Comparison of ENCODE assay signal across 30 mouse cellular contexts in genomic region chr11:69519976-69520375, GRCm38 (mm10). TPM values are rescaled to one million over a fixed set of nuclear protein-coding genes. Genes with fewer than 3 reads are reported as not detected.
DNase-seq lines count a peak whose midpoint lies in the region; ATAC-seq and TF ChIP-seq lines count a peak whose summit lies in the region.
"Had no signal": no experiment of that assay in that cellular context is flagged by ENCODE, and none has a peak within 500 bp of the region (broad histone marks: within the 10 kb centered on the region; RNA-seq: fewer than 3 reads in every experiment).

No protein-coding gene starts in this region.

- no peaks in the 10 kb centered on the region for H3K9me3 ChIP-seq in embryonic facial prominence, embryonic 14.5 days (ENCODE audit: control insufficient read depth, low read length)
- H3K9me3 ChIP-seq in embryonic facial prominence, embryonic 10.5 days: no peaks in the 10 kb centered on the region
- no peaks in the 10 kb centered on the region for H3K9me3 ChIP-seq in hindbrain, postnatal 0 days (ENCODE audit: low read length)
- H3K9me3 ChIP-seq in hindbrain, embryonic 16.5 days (ENCODE audit: control insufficient read depth, low read length): no peaks in the 10 kb centered on the region
- H3K9me3 ChIP-seq in lung, postnatal 0 days (ENCODE audit: low read length): no peaks in the 10 kb centered on the region
- H3K9me3 ChIP-seq: embryonic facial prominence, embryonic 12.5 days; forebrain, embryonic 10.5 days; G1E; megakaryocyte, embryonic 14.5 days; midbrain, embryonic 13.5 days had no signal

- peaks cover 20% of the 10 kb centered on the region for H3K4me1 ChIP-seq in embryonic facial prominence, embryonic 14.5 days (ENCODE audit: control insufficient read depth, insufficient read depth, low read length)
- H3K4me1 ChIP-seq in embryonic facial prominence, embryonic 10.5 days: peaks cover 21% of the 10 kb centered on the region; the same call in 1 of the 2 replicates
- H3K4me1 ChIP-seq in hindbrain, postnatal 0 days (ENCODE audit: insufficient read depth, low read length): no peaks in the 10 kb centered on the region
- no peaks in the 10 kb centered on the region for H3K4me1 ChIP-seq in hindbrain, embryonic 16.5 days (ENCODE audit: control insufficient read depth, insufficient read depth, low read depth, low read length)
- H3K4me1 ChIP-seq in lung, postnatal 0 days (ENCODE audit: insufficient read depth, low read depth, low read length): no peaks in the 10 kb centered on the region
- H3K4me1 ChIP-seq: midbrain, embryonic 13.5 days had no signal

- no peak for TF ChIP-seq EP300 in lung, postnatal 0 days (IDR thresholded peaks at IDR 0.05)

- no peak overlapping the region for H3K27ac ChIP-seq in embryonic facial prominence, embryonic 14.5 days (replicated peaks; ENCODE audit: low read depth, low read length)
- H3K27ac ChIP-seq in embryonic facial prominence, embryonic 10.5 days (replicated peaks): no peak overlapping the region
- no peak overlapping the region for H3K27ac ChIP-seq in hindbrain, postnatal 0 days
- H3K27ac ChIP-seq in hindbrain, embryonic 16.5 days (ENCODE audit: low read depth, low read length): no peak overlapping the region
- H3K27ac ChIP-seq in lung, postnatal 0 days (ENCODE audit: low read length): no peak overlapping the region
- H3K27ac ChIP-seq: embryonic facial prominence, embryonic 12.5 days; forebrain, embryonic 10.5 days; layer of hippocampus, adult 2 months; liver, embryonic 14.5 days; midbrain, embryonic 13.5 days had no signal

- H3K36me3 ChIP-seq in embryonic facial prominence, embryonic 14.5 days (ENCODE audit: control insufficient read depth, insufficient read depth, low read length): no peaks in the 10 kb centered on the region
- no peaks in the 10 kb centered on the region for H3K36me3 ChIP-seq in embryonic facial prominence, embryonic 10.5 days (replicated peaks)
- H3K36me3 ChIP-seq in hindbrain, postnatal 0 days (ENCODE audit: insufficient read depth, low read length): no peaks in the 10 kb centered on the region
- no peaks in the 10 kb centered on the region for H3K36me3 ChIP-seq in hindbrain, embryonic 16.5 days (ENCODE audit: control insufficient read depth, insufficient read depth, low read length)
- no peaks in the 10 kb centered on the region for H3K36me3 ChIP-seq in lung, postnatal 0 days (ENCODE audit: insufficient read depth, low read length)
- H3K36me3 ChIP-seq: embryonic facial prominence, embryonic 12.5 days; forebrain, embryonic 10.5 days; G1E; midbrain, embryonic 13.5 days had no signal

- H3K4me3 ChIP-seq in embryonic facial prominence, embryonic 14.5 days (ENCODE audit: low read depth, low read length): no peak overlapping the region
- H3K4me3 ChIP-seq in embryonic facial prominence, embryonic 10.5 days: no peak overlapping the region
- no peak overlapping the region for H3K4me3 ChIP-seq in hindbrain, postnatal 0 days (ENCODE audit: low read length)
- H3K4me3 ChIP-seq in hindbrain, embryonic 16.5 days (ENCODE audit: low read length): no peak overlapping the region
- H3K4me3 ChIP-seq in lung, postnatal 0 days (ENCODE audit: low read depth, low read length): no peak overlapping the region
- H3K4me3 ChIP-seq: embryonic facial prominence, embryonic 12.5 days; forebrain, embryonic 10.5 days; layer of hippocampus, adult 2 months; megakaryocyte, embryonic 14.5 days; midbrain, embryonic 13.5 days had no signal

- no peak for ATAC-seq in embryonic facial prominence, embryonic 14.5 days (ENCODE audit: low read depth)
- ATAC-seq in hindbrain, postnatal 0 days: no peak
- no peak for ATAC-seq in hindbrain, embryonic 16.5 days
- ATAC-seq in lung, postnatal 0 days: no peak
- ATAC-seq: forebrain, postnatal 0 days; intestine, embryonic 16.5 days; midbrain, embryonic 13.5 days had no signal

- H3K9ac ChIP-seq in embryonic facial prominence, embryonic 14.5 days (ENCODE audit: low read depth, low read length): no peak overlapping the region
- no peak overlapping the region for H3K9ac ChIP-seq in hindbrain, postnatal 0 days (replicated peaks; ENCODE audit: low read length)
- H3K9ac ChIP-seq in hindbrain, embryonic 16.5 days (ENCODE audit: low read depth, low read length): no peak overlapping the region
- no peak overlapping the region for H3K9ac ChIP-seq in lung, postnatal 0 days (replicated peaks; ENCODE audit: low read depth)
- H3K9ac ChIP-seq: embryonic facial prominence, embryonic 12.5 days; forebrain, postnatal 0 days; liver, embryonic 14.5 days; midbrain, embryonic 13.5 days had no signal

- WGBS in embryonic facial prominence, embryonic 14.5 days: 64% methylated on average over 4 of the region's 4 CpGs
- 71% methylated on average over 4 of the region's 4 CpGs for WGBS in embryonic facial prominence, embryonic 10.5 days
- 58% methylated on average over 4 of the region's 4 CpGs for WGBS in hindbrain, postnatal 0 days
- 68% methylated on average over 4 of the region's 4 CpGs for WGBS in hindbrain, embryonic 16.5 days
- 58% methylated on average over 4 of the region's 4 CpGs for WGBS in lung, postnatal 0 days

- peak; percentile 24 for DNase-seq in embryonic facial prominence, embryonic 14.5 days (ENCODE audit: low spot score)
- no peak for DNase-seq in embryonic facial prominence, embryonic 10.5 days (ENCODE audit: low spot score)
- peak; percentile 42 for DNase-seq in hindbrain, postnatal 0 days (ENCODE audit: low spot score)
- peak; percentile 15 for DNase-seq in lung, postnatal 0 days (ENCODE audit: low spot score)
- no peak for DNase-seq in lung, postnatal 36 days
- DNase-seq in adipocyte (ENCODE audit: low spot score): peak; percentile 78
- no peak for DNase-seq in right cerebral cortex, postnatal 36 days (ENCODE audit: low spot score in 2 of 2)
- DNase-seq: cerebellum, adult 11 months; cerebellum, adult 9-10 months; cerebellum, postnatal 36 days; forebrain, postnatal 0 days; gastrocnemius, postnatal 10 days; heart, postnatal 36 days; kidney, adult 9 months; kidney, postnatal 14 days; liver; lung, adult 2 months; thymus, adult 2 months; thymus, postnatal 36 days had no signal

- H3K4me2 ChIP-seq in embryonic facial prominence, embryonic 14.5 days (ENCODE audit: low read depth, low read length): no peak overlapping the region
- H3K4me2 ChIP-seq in hindbrain, postnatal 0 days (ENCODE audit: low read depth, low read length): no peak overlapping the region
- no peak overlapping the region for H3K4me2 ChIP-seq in hindbrain, embryonic 16.5 days (ENCODE audit: low read length)
- no peak overlapping the region for H3K4me2 ChIP-seq in lung, postnatal 0 days (replicated peaks; ENCODE audit: low read depth, low read length)
- H3K4me2 ChIP-seq: embryonic facial prominence, embryonic 12.5 days; heart, embryonic 11.5 days; midbrain, embryonic 13.5 days had no signal

- no peaks in the 10 kb centered on the region for H3K27me3 ChIP-seq in embryonic facial prominence, embryonic 14.5 days (replicated peaks; ENCODE audit: control insufficient read depth, insufficient read depth, low read length)
- H3K27me3 ChIP-seq in embryonic facial prominence, embryonic 10.5 days (replicated peaks; ENCODE audit: low read depth, poor library complexity, severe bottlenecking): peaks cover 13% of the 10 kb centered on the region; the same call in 1 of the 2 replicates
- H3K27me3 ChIP-seq in hindbrain, postnatal 0 days (ENCODE audit: insufficient read depth, low read length): no peaks in the 10 kb centered on the region
- no peaks in the 10 kb centered on the region for H3K27me3 ChIP-seq in hindbrain, embryonic 16.5 days (replicated peaks; ENCODE audit: control insufficient read depth, insufficient read depth, low read length)
- H3K27me3 ChIP-seq in lung, postnatal 0 days (replicated peaks; ENCODE audit: insufficient read depth, low read length): no peaks in the 10 kb centered on the region
- H3K27me3 ChIP-seq: embryonic facial prominence, embryonic 12.5 days; midbrain, embryonic 13.5 days had no signal

- TF ChIP-seq CTCF in hindbrain, postnatal 0 days (IDR thresholded peaks at IDR 0.05; ENCODE audit: low read depth): no peak
- no peak for TF ChIP-seq CTCF in lung, postnatal 0 days (IDR thresholded peaks at IDR 0.05)

RNA-seq across cellular contexts. Expression of gene Dnah2, which starts 28.9 kb away (rescaled TPM):
- 6.2 and 6.5 TPM in 2 replicates for polyA plus RNA-seq in embryonic facial prominence, embryonic 14.5 days (2014; fragmentation: Nextera tagmentation; extraction: Ambion mirVana)
- 1.3 and 1.4 TPM in 2 replicates for polyA plus RNA-seq in embryonic facial prominence, embryonic 10.5 days (2016; fragmentation: Nextera tagmentation; extraction: Ambion mirVana)
- 3.9 and 4.9 TPM in 2 replicates for total RNA-seq in hindbrain, postnatal 0 days (2014; rRNA removed)
- polyA plus RNA-seq in hindbrain, postnatal 0 days (2015; fragmentation: Nextera tagmentation; extraction: Ambion mirVana): 2.0 and 3.2 TPM in 2 replicates
- polyA plus RNA-seq in hindbrain, embryonic 16.5 days (2015; fragmentation: Nextera tagmentation; extraction: Ambion mirVana): 3.0 and 4.0 TPM in 2 replicates
- polyA plus RNA-seq in lung, postnatal 0 days (2015; fragmentation: Nextera tagmentation; extraction: Ambion mirVana): 1.3 and 2.2 TPM in 2 replicates

RNA-seq across cellular contexts. Expression of gene Efnb3, which starts 40.0 kb away (rescaled TPM):
- 7.3 and 8.6 TPM in 2 replicates for polyA plus RNA-seq in embryonic facial prominence, embryonic 14.5 days (2014; fragmentation: Nextera tagmentation; extraction: Ambion mirVana)
- polyA plus RNA-seq in embryonic facial prominence, embryonic 10.5 days (2016; fragmentation: Nextera tagmentation; extraction: Ambion mirVana): 29.5 and 29.8 TPM in 2 replicates
- 97.9 and 111 TPM in 2 replicates for total RNA-seq in hindbrain, postnatal 0 days (2014; rRNA removed)
- polyA plus RNA-seq in hindbrain, postnatal 0 days (2015; fragmentation: Nextera tagmentation; extraction: Ambion mirVana): 93.3 and 94.4 TPM in 2 replicates
- 104 and 132 TPM in 2 replicates for polyA plus RNA-seq in hindbrain, embryonic 16.5 days (2015; fragmentation: Nextera tagmentation; extraction: Ambion mirVana)
- 0.80 and 1.0 TPM in 2 replicates for polyA plus RNA-seq in lung, postnatal 0 days (2015; fragmentation: Nextera tagmentation; extraction: Ambion mirVana)
- total RNA-seq: monocyte, adult 5-6 weeks had no signal

Comparison
In these comparisons a context has a peak if more than half of its experiments do, and no peak if none do; other contexts are left out.
1. DNase-seq: peak in embryonic facial prominence, embryonic 14.5 days (single experiment), hindbrain, postnatal 0 days (single experiment), lung, postnatal 0 days (single experiment) and adipocyte (single experiment); none in embryonic facial prominence, embryonic 10.5 days (single experiment), lung, postnatal 36 days (single experiment) and right cerebral cortex, postnatal 36 days (0 of 2).